Mouse (Mus musculus): ENCODE measurements around the gene Naa20. TPM values are rescaled to one million over a fixed set of nuclear protein-coding genes. Genes with fewer than 3 reads are reported as not detected.
A peak's percentile ranks its signal among the peaks of the same experiment; 100 is the strongest.
"Not testable (repeated sequence)": the region's sequence is repeated elsewhere in the genome, so short reads cannot be mapped to it uniquely, and the experiment has no call there.

Naa20 gene
- polyA plus RNA-seq, 1 experiment from 2014 or later, result 157 TPM

DNA sequence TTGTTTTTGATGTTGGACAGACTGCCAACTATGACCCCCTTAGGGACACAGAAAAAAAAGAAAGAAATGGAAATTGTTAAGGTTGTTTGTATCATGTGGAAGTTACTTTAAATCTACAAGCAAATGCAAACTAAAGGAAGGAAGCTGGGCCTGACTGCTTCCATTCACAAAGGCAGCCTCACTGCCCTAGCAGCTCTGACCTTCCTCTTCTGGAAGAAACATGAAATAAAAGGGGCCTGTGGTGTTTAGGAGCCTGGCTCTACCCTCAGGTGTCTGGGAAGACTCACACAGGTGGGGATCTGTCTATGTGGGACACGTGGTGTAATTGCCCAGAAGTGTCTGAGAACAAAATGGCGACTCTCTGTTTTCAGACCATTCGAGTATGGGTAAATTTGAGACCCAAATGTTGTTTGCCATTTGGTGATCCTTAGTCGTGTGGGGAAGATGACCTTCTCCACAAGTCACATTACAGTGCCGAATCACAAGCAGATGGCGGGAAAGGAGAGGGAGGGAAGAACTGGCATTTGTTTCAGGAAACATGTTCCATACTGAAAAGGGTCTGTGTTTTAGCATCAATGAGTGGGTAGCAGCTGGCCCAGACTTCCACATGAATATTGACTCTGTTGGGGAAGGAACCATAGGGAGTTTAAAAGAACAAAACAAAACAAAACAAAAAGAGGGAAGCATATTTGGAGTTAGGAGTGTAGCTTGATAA is 13.0 kb upstream of the Naa20 start:
- Histone ChIP-seq H3K4me2 (replicated peaks) (no peak overlapping the region), H3K27me3 (replicated peaks) (no peaks in the 10 kb centered on the region), H3K4me3 (replicated peaks) (no peak overlapping the region), H3K36me3 (peaks cover 6% of the 10 kb centered on the region; the same call in 1 of the 2 replicates), H3K9ac (no peak overlapping the region), H3K27ac (peak overlapping the region; percentile 68), H3K4me1 (replicated peaks) (peaks cover 21% of the 10 kb centered on the region), H3K9me3 (no peaks in the 10 kb centered on the region)
- no peak; the same call in 1 of the 2 replicates for ATAC-seq
- 55% methylated on average over 6 of the region's 6 CpGs for WGBS

DNA sequence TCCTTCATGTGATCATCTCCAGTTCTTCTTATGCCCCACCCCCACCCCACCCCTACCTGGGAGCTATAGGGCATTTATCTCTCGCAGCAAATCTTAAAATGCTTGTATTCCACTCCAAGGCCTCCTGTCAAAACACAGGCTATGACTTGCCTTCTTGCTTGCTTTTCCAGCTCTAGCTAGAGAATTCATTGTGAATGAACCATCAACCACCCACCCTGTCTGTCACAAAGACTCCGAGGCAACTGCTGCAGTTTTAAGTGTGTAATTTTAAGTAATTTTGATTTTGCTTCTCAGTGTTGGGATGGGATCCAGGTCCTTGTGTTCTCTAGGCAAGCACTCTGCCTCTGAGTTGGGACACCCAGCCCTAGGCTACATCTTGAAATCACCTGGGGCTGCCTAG is 11.3 kb upstream of the Naa20 start:
- H3K36me3 ChIP-seq, result peaks cover 3% of the 10 kb centered on the region; the same call in 1 of the 2 replicates
- H3K4me3 ChIP-seq (replicated peaks), result no peak overlapping the region
- H3K9me3 ChIP-seq, result no peaks in the 10 kb centered on the region
- WGBS, result 84% methylated on average over 2 of the region's 2 CpGs
- H3K27me3 ChIP-seq (replicated peaks), result no peaks in the 10 kb centered on the region
- H3K4me2 ChIP-seq (replicated peaks), result no peak overlapping the region
- H3K9ac ChIP-seq, result no peak overlapping the region
- no peak overlapping the region for H3K27ac ChIP-seq
- H3K4me1 ChIP-seq (replicated peaks), result 0 out of 2 replicates have a peak, but pooled peaks cover 5% of the 10 kb centered on the region
- no peak for ATAC-seq

DNA sequence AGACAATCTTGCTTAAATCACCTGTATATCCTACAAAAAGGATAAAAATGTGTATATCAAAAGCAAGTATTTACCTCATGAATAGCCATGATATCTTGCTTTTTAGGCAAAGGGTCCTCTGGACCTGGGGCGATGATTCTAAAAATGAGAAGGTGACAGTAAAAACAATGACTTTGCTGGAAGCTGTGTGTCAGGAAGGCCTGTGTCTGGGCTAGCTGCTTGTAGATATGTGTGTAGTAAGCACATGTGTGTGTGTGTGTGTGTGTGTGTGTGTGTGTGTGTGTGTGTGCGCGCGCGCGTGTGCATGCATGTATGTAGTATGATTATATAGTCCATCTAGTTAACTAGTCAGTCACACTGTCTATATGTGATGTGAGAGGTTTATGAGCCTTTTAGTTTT is 8.1 kb upstream of the Naa20 start:
- H3K36me3 ChIP-seq, result no peaks in the 10 kb centered on the region
- no peak for ATAC-seq
- no peaks in the 10 kb centered on the region for H3K9me3 ChIP-seq
- 96% methylated on average over 6 of the region's 6 CpGs for WGBS
- no peaks in the 10 kb centered on the region for H3K27me3 ChIP-seq (replicated peaks)
- H3K4me1 ChIP-seq (replicated peaks), result no peaks in the 10 kb centered on the region
- H3K27ac ChIP-seq, result no peak overlapping the region
- no peak overlapping the region for H3K4me3 ChIP-seq (replicated peaks)
- no peak overlapping the region for H3K9ac ChIP-seq
- no peak overlapping the region for H3K4me2 ChIP-seq (replicated peaks)

DNA sequence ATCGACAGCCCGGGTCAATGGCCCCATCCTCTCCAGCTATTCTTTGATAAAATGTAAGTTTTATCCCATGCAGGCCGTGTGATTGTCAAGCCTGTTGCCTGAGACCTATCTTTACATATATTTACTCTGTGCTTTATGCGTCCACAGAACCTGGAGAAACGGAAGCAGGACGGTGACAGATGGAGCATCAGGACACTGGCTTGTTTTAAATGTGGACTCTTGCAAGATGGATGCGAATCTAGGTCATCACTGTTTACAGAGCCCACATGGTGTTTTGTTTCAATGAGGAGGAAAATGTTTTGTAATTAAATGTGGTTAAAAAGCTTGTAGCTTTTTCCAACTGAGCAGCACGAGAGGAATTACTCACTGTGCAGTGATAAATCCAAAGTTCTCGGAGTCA is 3.8 kb upstream of the Naa20 start:
- WGBS, result 54% methylated on average over 9 of the region's 9 CpGs
- Histone ChIP-seq H3K4me1 (replicated peaks) (no peaks in the 10 kb centered on the region), H3K27me3 (replicated peaks) (no peaks in the 10 kb centered on the region), H3K9ac (no peak overlapping the region), H3K9me3 (no peaks in the 10 kb centered on the region), H3K27ac (no peak overlapping the region), H3K4me3 (replicated peaks) (no peak overlapping the region), H3K36me3 (no peaks in the 10 kb centered on the region), H3K4me2 (replicated peaks) (no peak overlapping the region)
- no peak for ATAC-seq

DNA sequence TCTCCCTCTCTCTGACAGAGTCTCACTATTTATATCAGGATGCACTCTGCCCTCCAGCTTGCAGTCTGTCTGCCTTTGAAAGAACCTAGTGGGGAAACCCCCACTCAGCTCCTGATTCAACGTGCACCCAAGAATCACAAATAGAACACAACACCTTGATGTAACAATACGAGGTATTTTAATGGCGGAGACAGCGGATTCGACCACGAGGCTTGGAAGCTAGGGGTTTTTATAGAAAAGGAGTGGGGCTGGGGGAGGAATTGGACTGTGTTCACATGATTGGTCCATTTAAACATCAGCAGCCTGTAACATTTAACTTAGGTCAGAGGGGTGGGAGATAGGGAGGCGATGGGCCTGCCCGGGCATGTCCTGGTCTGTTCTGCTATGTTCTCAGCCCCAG is 1.6 kb upstream of the Naa20 start:
- H3K4me2 ChIP-seq (replicated peaks); H3K27ac ChIP-seq; H3K9ac ChIP-seq; H3K4me3 ChIP-seq (replicated peaks); H3K27me3 ChIP-seq (replicated peaks); H3K9me3 ChIP-seq; ATAC-seq; H3K36me3 ChIP-seq: not testable (repeated sequence)
- WGBS, result 79% methylated on average over 8 of the region's 8 CpGs
- peaks cover 10% of the 10 kb centered on the region; the same call in 1 of the 2 replicates for H3K4me1 ChIP-seq (replicated peaks)

DNA sequence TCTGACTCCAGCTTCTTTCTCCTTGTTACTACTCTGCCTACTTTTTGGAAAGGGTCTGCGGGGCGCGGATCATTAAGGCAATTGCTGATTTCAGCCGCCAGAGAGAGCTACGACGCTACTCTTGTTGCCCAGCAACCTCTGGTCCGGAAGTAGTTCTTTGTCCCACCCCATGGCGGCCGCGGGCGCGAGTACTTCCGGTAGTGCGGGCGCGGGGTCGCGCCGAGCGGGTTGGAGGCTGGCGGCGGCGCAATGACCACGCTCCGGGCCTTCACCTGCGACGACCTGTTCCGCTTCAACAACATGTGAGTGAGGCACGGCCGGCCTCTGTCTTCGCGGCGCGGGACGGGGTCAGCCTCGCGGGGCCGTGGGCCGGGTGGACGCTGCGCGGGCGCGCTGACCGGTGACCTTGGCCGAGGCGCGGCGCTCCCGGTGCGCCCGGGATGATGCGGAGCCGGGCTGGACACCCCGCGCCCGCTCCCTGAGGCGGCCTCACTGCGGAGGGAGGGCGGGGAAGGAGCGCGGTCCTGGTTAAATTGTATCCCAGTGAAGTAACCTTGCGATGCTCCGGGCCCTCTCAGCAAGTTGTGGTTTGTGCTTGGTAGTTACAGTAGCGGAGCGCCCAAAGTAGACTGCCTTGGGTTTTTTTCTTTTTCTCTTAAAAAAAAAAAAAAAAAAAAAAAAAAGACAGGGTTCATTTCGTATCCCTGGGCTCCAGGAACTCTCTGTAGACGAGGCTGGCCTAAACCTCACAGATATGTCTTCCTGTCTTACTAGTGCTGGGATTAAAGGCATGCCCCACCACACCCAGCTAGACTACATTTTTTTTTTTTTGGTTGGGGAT is 1.4 kb downstream of the Naa20 start:
- WGBS, result under 1% methylated on average over 67 of the region's 68 CpGs
- H3K27me3 ChIP-seq (replicated peaks), result no peaks in the 10 kb centered on the region
- ATAC-seq, result peak; percentile 97

DNA sequence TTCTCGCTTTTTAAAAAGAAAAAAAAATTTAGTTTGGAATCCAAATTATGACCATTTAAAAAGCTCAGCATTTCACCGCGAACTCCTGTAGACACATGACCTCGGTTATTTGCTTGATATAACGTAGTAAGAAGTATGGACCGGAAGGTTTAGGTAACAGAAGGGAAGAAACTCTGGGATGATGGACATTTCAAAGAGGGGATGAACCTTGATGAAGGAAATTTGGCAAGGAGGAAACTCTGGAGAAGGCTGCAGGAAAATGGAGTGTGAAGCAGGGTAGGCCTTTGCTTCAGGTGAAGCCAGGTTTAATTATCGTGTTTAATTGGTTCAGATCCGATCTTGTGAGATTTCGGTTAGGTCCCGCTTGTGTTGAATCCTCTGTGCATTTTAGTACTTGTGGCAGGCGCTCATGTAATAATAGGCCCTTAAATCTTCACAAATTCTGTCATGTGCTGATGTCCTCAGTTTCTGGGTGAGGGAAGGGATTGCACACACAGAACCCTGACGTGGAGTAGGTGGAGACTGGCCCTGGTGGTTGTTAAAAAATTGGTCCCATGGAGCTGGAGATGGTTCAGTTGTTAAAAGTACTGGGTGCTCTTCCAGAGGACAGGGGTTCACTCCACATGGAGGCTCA is 2.2 kb downstream of the Naa20 start:
- H3K36me3 ChIP-seq, result peaks cover 5% of the 10 kb centered on the region; the same call in 1 of the 2 replicates
- WGBS, result 28% methylated on average over 12 of the region's 12 CpGs
- no peak overlapping the region for H3K27ac ChIP-seq
- H3K9ac ChIP-seq, result peak overlapping the region; percentile 13; the same call in 1 of the 2 replicates
- no peaks in the 10 kb centered on the region for H3K9me3 ChIP-seq
- ATAC-seq, result no peak
- H3K4me1 ChIP-seq (replicated peaks), result peaks cover 14% of the 10 kb centered on the region; the same call in 1 of the 2 replicates
- H3K27me3 ChIP-seq (replicated peaks), result no peaks in the 10 kb centered on the region
- peak overlapping the region; percentile 83 for H3K4me3 ChIP-seq (replicated peaks)
- H3K4me2 ChIP-seq (replicated peaks), result peak overlapping the region; percentile 58

More for the DNA sequence above, 1.4 kb downstream of the Naa20 start:
- H3K9me3 ChIP-seq, result no peaks in the 10 kb centered on the region
- peaks cover 14% of the 10 kb centered on the region; the same call in 1 of the 2 replicates for H3K4me1 ChIP-seq (replicated peaks)
- H3K36me3 ChIP-seq, result no peaks in the 10 kb centered on the region
- peak overlapping the region; percentile 58 for H3K4me2 ChIP-seq (replicated peaks)
- peak overlapping the region; percentile 86 for H3K27ac ChIP-seq
- peak overlapping the region; percentile 83 for H3K4me3 ChIP-seq (replicated peaks)
- peak overlapping the region; percentile 88 for H3K9ac ChIP-seq

DNA sequence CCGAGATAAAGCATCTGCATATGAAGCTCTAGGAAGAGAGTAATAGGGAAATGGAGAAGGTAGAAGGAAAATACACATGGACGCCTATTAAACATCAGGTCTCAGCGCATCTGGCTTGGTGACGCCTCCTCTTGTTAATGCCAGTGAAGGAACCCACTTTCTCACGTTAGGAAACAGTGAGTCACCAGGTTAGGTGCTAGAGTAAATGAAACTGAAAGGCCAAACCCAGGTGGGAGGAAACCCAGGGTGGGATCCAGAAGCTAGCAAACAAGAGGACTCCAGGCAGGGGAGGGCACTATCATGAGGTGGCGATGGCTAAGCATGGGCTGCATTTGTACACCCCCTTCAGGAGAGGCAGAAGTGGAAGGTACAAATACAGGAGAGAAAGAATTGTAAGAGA is 3.3 kb downstream of the Naa20 start:
- peaks cover 14% of the 10 kb centered on the region; the same call in 1 of the 2 replicates for H3K4me1 ChIP-seq (replicated peaks)
- WGBS, result 77% methylated on average over 6 of the region's 6 CpGs
- ATAC-seq, result no peak

DNA sequence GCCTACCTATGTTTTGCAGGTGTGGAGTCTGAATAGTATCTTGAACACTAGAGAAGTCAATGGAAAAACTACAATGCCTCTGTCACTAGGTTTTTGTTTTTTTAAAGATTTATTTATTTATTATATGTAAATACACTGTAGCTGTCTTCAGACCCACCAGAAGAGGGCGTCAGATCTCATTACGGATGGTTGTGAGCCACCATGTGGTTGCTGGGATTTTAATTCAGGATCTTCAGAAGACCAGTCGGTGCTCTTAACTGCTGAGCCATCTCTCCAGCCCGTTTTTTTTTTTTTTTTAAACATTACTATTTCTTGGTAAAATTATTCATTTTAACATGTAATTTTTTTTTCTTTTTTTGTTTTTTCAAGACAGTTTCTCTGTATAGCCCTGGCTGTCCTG is 4.0 kb downstream of the Naa20 start:
- not testable (repeated sequence) for H3K9me3 ChIP-seq; H3K4me3 ChIP-seq (replicated peaks); H3K27me3 ChIP-seq (replicated peaks); H3K4me2 ChIP-seq (replicated peaks); H3K27ac ChIP-seq; H3K9ac ChIP-seq; H3K36me3 ChIP-seq; ATAC-seq
- WGBS, result 51% methylated on average over 4 of the region's 4 CpGs
- H3K4me1 ChIP-seq (replicated peaks), result peaks cover 14% of the 10 kb centered on the region; the same call in 1 of the 2 replicates

More for the DNA sequence above, 3.3 kb downstream of the Naa20 start:
- no peak overlapping the region for H3K27ac ChIP-seq
- no peaks in the 10 kb centered on the region for H3K9me3 ChIP-seq
- peaks cover 5% of the 10 kb centered on the region; the same call in 1 of the 2 replicates for H3K36me3 ChIP-seq
- H3K27me3 ChIP-seq (replicated peaks), result no peaks in the 10 kb centered on the region
- H3K9ac ChIP-seq, result no peak overlapping the region
- no peak overlapping the region for H3K4me2 ChIP-seq (replicated peaks)
- no peak overlapping the region for H3K4me3 ChIP-seq (replicated peaks)

DNA sequence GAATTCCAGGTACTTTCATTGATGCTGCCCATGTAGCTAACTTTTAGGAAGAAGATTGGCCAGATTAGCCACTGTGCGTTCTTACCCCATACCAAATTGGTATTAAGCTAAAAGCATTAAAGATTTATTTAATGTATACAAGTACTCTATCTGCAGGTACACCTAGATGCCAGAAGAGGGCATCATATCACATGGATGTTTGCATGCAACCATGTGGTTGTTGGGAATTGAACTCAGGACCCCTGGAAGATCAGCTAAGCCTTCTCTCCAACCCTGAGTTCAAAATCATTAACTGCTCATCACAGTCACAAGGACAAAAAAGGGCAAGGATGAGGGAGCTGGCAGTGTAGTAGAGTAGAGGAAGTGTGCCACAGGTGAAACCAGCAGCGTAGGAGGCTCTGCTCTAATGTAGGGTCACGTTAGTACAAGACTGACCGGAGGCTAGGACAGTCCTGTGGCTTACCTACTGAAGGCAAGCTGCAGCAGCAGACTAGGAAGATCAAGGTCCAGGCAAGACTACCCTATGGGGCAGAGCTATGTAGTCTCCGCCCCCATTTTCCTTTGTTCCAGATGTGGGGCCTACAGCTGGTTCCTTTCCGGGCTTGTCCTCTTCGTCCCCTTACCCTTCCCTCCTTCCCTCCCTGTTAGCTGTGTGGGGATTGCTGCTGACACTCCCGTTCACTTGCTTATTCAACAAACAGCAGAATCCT is 19.2 kb downstream of the Naa20 start:
- WGBS, result 80% methylated on average over 8 of the region's 8 CpGs
- Histone ChIP-seq H3K27ac (no peak overlapping the region), H3K9me3 (no peaks in the 10 kb centered on the region), H3K4me1 (replicated peaks) (no peaks in the 10 kb centered on the region), H3K36me3 (peaks cover 27% of the 10 kb centered on the region), H3K9ac (no peak overlapping the region), H3K27me3 (replicated peaks) (no peaks in the 10 kb centered on the region), H3K4me2 (replicated peaks) (no peak overlapping the region), H3K4me3 (replicated peaks) (no peak overlapping the region)
- ATAC-seq, result peak; percentile 25; the same call in 1 of the 2 replicates

DNA sequence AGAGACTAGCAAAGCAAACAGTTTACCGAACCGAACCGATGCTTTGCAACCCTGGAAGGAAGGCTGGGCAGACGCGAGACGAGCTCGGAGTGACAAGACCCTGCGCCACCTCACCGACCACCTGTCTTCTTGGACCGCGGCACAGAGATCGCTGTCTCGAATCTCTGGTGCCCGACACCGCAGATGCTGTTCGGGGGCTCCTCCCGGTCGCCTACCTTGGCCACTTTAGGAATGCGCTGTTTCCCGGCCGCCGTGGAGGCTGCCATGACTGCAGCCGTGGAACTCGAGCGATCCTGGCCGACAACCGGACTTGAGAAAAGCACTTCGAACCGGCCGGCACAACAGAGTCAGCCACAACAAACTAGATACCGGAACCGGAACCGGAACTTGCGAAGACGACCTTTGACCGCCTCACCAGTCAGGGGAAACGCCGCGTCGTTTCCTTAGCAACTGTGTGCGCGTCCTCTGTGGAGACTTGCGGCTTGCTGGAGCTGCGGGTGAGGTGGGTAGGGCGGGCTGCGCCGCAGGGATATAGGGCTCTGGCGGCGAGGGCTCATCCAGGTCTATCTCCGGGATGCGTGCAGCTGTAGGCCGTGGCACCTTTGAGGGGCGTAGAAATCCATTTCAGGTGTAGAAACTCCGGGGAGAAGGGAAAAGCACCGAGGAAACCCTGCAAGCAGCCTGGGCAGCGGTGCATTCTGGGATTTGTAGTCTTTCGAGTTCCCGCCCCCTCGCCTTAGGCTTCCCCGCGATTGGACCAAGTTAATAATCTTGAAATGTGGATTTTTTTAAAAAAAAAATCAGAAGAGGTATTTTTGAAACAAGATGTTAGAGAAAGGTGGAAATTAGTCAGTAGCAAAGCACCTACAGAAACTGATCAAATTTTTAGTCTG is 32.7 kb downstream of the Naa20 start, which contains the start of the genes Cfap61 and Crnkl1:
Gene Cfap61, plus strand, starts transcription at position 446 of the 893 bp plus-strand sequence.
Gene Crnkl1, minus strand, starts transcription at position 676 of the 893 bp plus-strand sequence.
- peak; percentile 99 for ATAC-seq
- Histone ChIP-seq H3K4me1 (replicated peaks) (peaks cover 6% of the 10 kb centered on the region; the same call in 1 of the 2 replicates), H3K9ac (peak within 1 kb of the TSS; percentile 55), H3K9me3 (no peaks in the 10 kb centered on the region), H3K36me3 (peaks cover 16% of the 10 kb centered on the region), H3K4me2 (replicated peaks) (peak within 1 kb of the TSS; percentile 68), H3K4me3 (replicated peaks) (peak within 1 kb of the TSS; percentile 89), H3K27ac (no peak within 1 kb of the TSS), H3K27me3 (replicated peaks) (no peaks in the 10 kb centered on the region)
- under 1% methylated on average over 61 of the region's 61 CpGs for WGBS
